Mouse (Mus musculus): Measurements from ENCODE around the gene Sox5.

Gene Sox5

GRCm38 (mm10) chr6:144329311-144329930 lies 452.4 kb downstream of the Sox5 start:
- DNase-seq (ENCODE audit: low read depth): no peak

GRCm38 (mm10) chr6:144328779-144329178 lies 453.0 kb downstream of the Sox5 start:
- DNase-seq (ENCODE audit: low read depth): no peak

GRCm38 (mm10) chr6:144326817-144327216 lies 455.0 kb downstream of the Sox5 start:
- no peak for DNase-seq (ENCODE audit: low read depth)

- no peak for DNase-seq (ENCODE audit: low read depth)
Observed at GRCm38 (mm10) chr6:144323372-144323771, 458.4 kb downstream of the Sox5 start.

- DNase-seq (ENCODE audit: low read depth): no peak
Observed at GRCm38 (mm10) chr6:144322297-144323047, 459.3 kb downstream of the Sox5 start.

GRCm38 (mm10) chr6:144320327-144320726 lies 461.4 kb downstream of the Sox5 start:
- DNase-seq (ENCODE audit: low read depth): no peak

GRCm38 (mm10) chr6:144319717-144320116 lies 462.1 kb downstream of the Sox5 start:
- DNase-seq (ENCODE audit: low read depth): no peak

GRCm38 (mm10) chr6:144312781-144313754 lies 468.7 kb downstream of the Sox5 start:
- no peak for DNase-seq (ENCODE audit: low read depth)

- DNase-seq (ENCODE audit: low read depth): no peak
Observed at GRCm38 (mm10) chr6:144312282-144312780, 469.4 kb downstream of the Sox5 start.

GRCm38 (mm10) chr6:144311754-144312153 lies 470.0 kb downstream of the Sox5 start:
- DNase-seq (ENCODE audit: low read depth): no peak

GRCm38 (mm10) chr6:144309171-144309570 lies 472.6 kb downstream of the Sox5 start:
- DNase-seq (ENCODE audit: low read depth): no peak

- DNase-seq (ENCODE audit: low read depth): no peak
Observed at GRCm38 (mm10) chr6:144307551-144308149, 474.1 kb downstream of the Sox5 start.

GRCm38 (mm10) chr6:144302823-144303222 lies 479.0 kb downstream of the Sox5 start:
- no peak for DNase-seq (ENCODE audit: low read depth)

- DNase-seq (ENCODE audit: low read depth): no peak
Observed at GRCm38 (mm10) chr6:144301082-144301481, 480.7 kb downstream of the Sox5 start.

GRCm38 (mm10) chr6:144299503-144299858 lies 482.3 kb downstream of the Sox5 start:
- no peak for DNase-seq (ENCODE audit: low read depth)

- no peak for DNase-seq (ENCODE audit: low read depth)
Observed at GRCm38 (mm10) chr6:144298641-144299502, 482.9 kb downstream of the Sox5 start.

GRCm38 (mm10) chr6:144297846-144298245 lies 483.9 kb downstream of the Sox5 start:
- DNase-seq (ENCODE audit: low read depth): peak; percentile 32

GRCm38 (mm10) chr6:144297131-144297530 lies 484.6 kb downstream of the Sox5 start:
- peak; percentile 34 for DNase-seq (ENCODE audit: low read depth)

GRCm38 (mm10) chr6:144291526-144291925 lies 490.3 kb downstream of the Sox5 start:
- DNase-seq (ENCODE audit: low read depth): no peak

GRCm38 (mm10) chr6:144286122-144286521 lies 495.7 kb downstream of the Sox5 start:
- no peak for DNase-seq (ENCODE audit: low read depth)

GRCm38 (mm10) chr6:144283191-144283590 lies 498.6 kb downstream of the Sox5 start:
- no peak for DNase-seq (ENCODE audit: low read depth)
